Mouse (Mus musculus) heart, adult 2 months (tissue): Measurements from ENCODE around the gene Txndc11.

Experiments
- CTCF ChIP-seq: fragments of 200-600 bp; IDR thresholded peaks from 2 replicates; pipeline ENCODE4 v1.8.1; 2022; ENCODE audit warnings: antibody characterized with exemption, mild to moderate bottlenecking, moderate library complexity
- EP300 ChIP-seq: fragments of 200-500 bp; IDR thresholded peaks from 2 replicates; pipeline ENCODE4 v1.6.1; 2011; ENCODE audit warnings: low read depth, low read length, control low read depth; ENCODE audit not compliant: insufficient read depth
- POLR2A ChIP-seq: fragments of 200-500 bp; IDR thresholded peaks from 2 replicates; pipeline ENCODE4 v1.6.1; 2011; ENCODE audit warnings: mild to moderate bottlenecking, low read depth, low read length, control low read depth; ENCODE audit not compliant: insufficient read depth

DNA sequence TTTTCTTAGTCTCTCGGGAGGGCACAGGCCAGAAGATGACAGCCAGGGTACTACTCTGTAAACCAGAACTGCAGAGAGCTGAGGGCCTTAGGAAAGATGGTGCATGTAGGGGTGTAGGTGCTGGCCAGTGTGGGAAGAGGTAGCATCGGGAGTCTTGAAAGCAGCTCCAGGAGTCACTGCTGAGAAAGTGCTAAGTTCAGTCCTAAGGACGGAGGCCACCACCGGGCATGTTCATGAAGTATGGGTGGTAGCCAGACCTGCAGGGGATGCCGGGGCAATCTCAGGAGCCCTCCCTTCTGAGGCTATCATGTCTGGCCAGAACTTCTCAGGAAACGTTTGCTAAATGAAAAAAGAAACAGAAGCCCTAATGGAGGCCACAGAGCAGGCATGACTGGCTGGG lies 65.2 kb downstream of the Txndc11 start:
- no peak for TF ChIP-seq EP300
- TF ChIP-seq CTCF, result no peak
- TF ChIP-seq POLR2A, result no peak
